Mouse (Mus musculus) heart, postnatal 0 days (tissue): ENCODE data around the gene Zfp747. TPM values are rescaled to one million over a fixed set of nuclear protein-coding genes. Genes with fewer than 3 reads are reported as not detected.

ENCODE experiments used
- ATAC-seq: fragments of 200-750 bp; cut with Nextera tagmentation; 2 replicates; pipeline ENCODE4 v1.8.0; 2017; ENCODE audit warnings: low read depth, moderate number of reproducible peaks, moderate library complexity; ENCODE audit not compliant: insufficient read depth
- DNase-seq: peaks from one replicate; pipeline ENCODE4 v3.0.0-alpha.2; 2016; ENCODE audit warnings: low spot score
- H3K27ac ChIP-seq: fragments of 300-500 bp; sonication (generic); 2 replicates; pipeline ENCODE4 v1.5.1; 2014; ENCODE audit warnings: low read depth, mild to moderate bottlenecking
- H3K27me3 ChIP-seq: fragments of 300-500 bp; sonication (generic); 2 replicates; pipeline ENCODE4 v1.6.1; 2014; ENCODE audit warnings: low read length, mixed read lengths; ENCODE audit not compliant: control insufficient read depth, insufficient read depth
- H3K36me3 ChIP-seq: fragments of 300-500 bp; sonication (generic); replicated peaks from 2 replicates; pipeline ENCODE4 v1.6.1; 2014; ENCODE audit warnings: low read length, mixed read lengths; ENCODE audit not compliant: control insufficient read depth, insufficient read depth
- H3K4me1 ChIP-seq: fragments of 300-500 bp; sonication (generic); 2 replicates; pipeline ENCODE4 v1.6.1; 2014; ENCODE audit warnings: antibody characterized with exemption; ENCODE audit not compliant: control insufficient read depth, insufficient read depth
- H3K4me2 ChIP-seq: fragments of 300-500 bp; sonication (generic); 2 replicates; pipeline ENCODE4 v1.6.1; 2014; ENCODE audit warnings: low read depth, mild to moderate bottlenecking, low read length, moderate library complexity
- H3K4me3 ChIP-seq: fragments of 300-500 bp; sonication (generic); 2 replicates; pipeline ENCODE4 v1.5.1; 2014; ENCODE audit warnings: low read depth, low read length
- H3K9ac ChIP-seq: fragments of 300-500 bp; sonication (generic); replicated peaks from 2 replicates; pipeline ENCODE4 v1.6.1; 2014; ENCODE audit warnings: low read depth, low read length, mixed read lengths
- H3K9me3 ChIP-seq: fragments of 300-500 bp; sonication (generic); replicated peaks from 2 replicates; pipeline ENCODE4 v1.6.1; 2016; ENCODE audit warnings: low read length; ENCODE audit not compliant: control insufficient read depth
- CTCF ChIP-seq: IDR thresholded peaks from 2 replicates; pipeline ENCODE4 v1.5.1; 2016; ENCODE audit warnings: antibody characterized with exemption, control low read depth, low read depth
- EP300 ChIP-seq: IDR thresholded peaks from 2 replicates; pipeline ENCODE4 v1.6.1; 2016; ENCODE audit warnings: antibody characterized with exemption, low read depth
- WGBS: fragments of 180-500 bp; shearing (Covaris S2); extraction: QIAGEN DNeasy Blood & Tissue Kit; methylation state at CpG from one replicate; pipeline ENCODE4 v1.1.7; 2014; 5-methylcytosine and 5-hydroxymethylcytosine counted together
- polyA plus RNA-seq: library from polyadenylated mRNA; unstranded; fragments of >200 nt; fragmentation: Nextera tagmentation; extraction: Ambion mirVana; gene quantifications from 2 replicates; pipeline ENCODE4 v1.2.1, GENCODE M21; 2015
- total RNA-seq: library from RNA; depleted of rRNA; stranded (reverse); fragments of >200 nt; gene quantifications from 2 replicates; pipeline ENCODE4 v1.2.3, GENCODE M21; 2014; ENCODE audit warnings: low replicate concordance

Gene Zfp747
- total and polyA plus RNA-seq, 2 experiments from 2014 or later: 3.0 to 5.8 TPM

GRCm38 (mm10) chr7:127345512-127346325 is 30.1 kb downstream of the Zfp747 start, which contains the start of gene Zfp768:
Zfp768 (minus strand) TSS chr7:127345589.
- H3K36me3 ChIP-seq: peaks cover 26% of the 10 kb centered on the region
- under 1% methylated on average over 60 of the region's 76 CpGs for WGBS
- TF ChIP-seq EP300 (peak; percentile 78; the same call in 1 of the 2 replicates), CTCF (no peak)
- H3K4me2 ChIP-seq: peak within 1 kb of the TSS; percentile 68
- peak; percentile 95 for DNase-seq
- peaks cover 28% of the 10 kb centered on the region for H3K4me1 ChIP-seq
- H3K9me3 ChIP-seq: no peaks in the 10 kb centered on the region
- peak; percentile 93 for ATAC-seq
- H3K4me3 ChIP-seq: peak within 1 kb of the TSS; percentile 85
- H3K27me3 ChIP-seq: no peaks in the 10 kb centered on the region
- peak within 1 kb of the TSS; percentile 92 for H3K9ac ChIP-seq
- peak within 1 kb of the TSS; percentile 99 for H3K27ac ChIP-seq

DNA sequence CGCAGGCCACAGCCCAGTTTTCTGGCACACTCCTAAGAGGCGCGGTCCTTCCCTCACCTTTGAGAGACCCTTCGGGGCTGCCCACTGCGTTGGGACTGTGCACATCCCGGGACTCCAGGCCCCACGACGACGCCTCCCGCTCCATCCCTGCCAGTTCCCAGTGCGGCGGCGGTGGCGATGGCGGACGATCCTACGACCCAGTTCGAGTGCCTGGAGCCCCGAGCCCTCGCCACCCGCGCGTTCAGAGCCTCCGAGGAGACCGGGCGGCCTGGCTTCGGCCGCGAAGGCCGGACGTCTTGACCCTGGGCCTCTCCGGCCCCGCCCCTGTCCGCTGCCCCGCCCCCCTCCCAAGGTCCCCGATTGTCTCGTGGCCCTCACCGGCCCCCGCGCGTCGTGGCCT is 30.8 kb downstream of the Zfp747 start:
- H3K27me3 ChIP-seq: no peaks in the 10 kb centered on the region
- H3K9me3 ChIP-seq: no peaks in the 10 kb centered on the region
- H3K36me3 ChIP-seq: peaks cover 26% of the 10 kb centered on the region
- H3K4me2 ChIP-seq: peak overlapping the region; percentile 68
- peaks cover 28% of the 10 kb centered on the region for H3K4me1 ChIP-seq
- DNase-seq (peak; percentile 27), ATAC-seq (peak; percentile 49)
- H3K4me3 ChIP-seq: peak overlapping the region; percentile 85
- H3K27ac ChIP-seq: peak overlapping the region; percentile 99
- TF ChIP-seq EP300 (no peak), CTCF (no peak)
- peak overlapping the region; percentile 92 for H3K9ac ChIP-seq
- WGBS: under 1% methylated on average over 42 of the region's 42 CpGs

DNA sequence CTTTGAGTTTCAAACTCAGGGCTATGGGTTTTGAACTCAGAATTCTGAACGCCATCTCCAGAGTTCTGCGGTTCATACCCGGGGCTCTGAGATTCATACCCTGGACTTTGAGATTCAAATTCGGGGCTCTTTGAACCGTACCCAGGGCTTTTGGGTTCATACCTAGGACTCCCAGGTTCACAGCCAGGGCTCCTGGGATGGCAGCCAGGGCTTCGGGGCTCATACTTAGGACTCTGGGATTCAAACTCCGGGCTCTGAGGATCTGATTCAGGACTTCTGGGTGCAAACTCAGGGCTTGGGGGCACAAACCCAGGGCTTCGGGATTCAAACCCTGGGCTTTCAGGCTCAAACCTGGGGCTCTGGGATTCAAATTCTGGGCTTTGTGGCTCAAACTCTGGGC is 31.5 kb downstream of the Zfp747 start:
- Histone ChIP-seq H3K36me3 (peaks cover 26% of the 10 kb centered on the region), H3K4me1 (peaks cover 28% of the 10 kb centered on the region), H3K9ac (peak overlapping the region; percentile 92), H3K9me3 (no peaks in the 10 kb centered on the region), H3K27ac (peak overlapping the region; percentile 99; the same call in 1 of the 2 replicates), H3K4me2 (peak overlapping the region; percentile 68), H3K27me3 (no peaks in the 10 kb centered on the region), H3K4me3 (peak overlapping the region; percentile 85)
- WGBS: 86% methylated on average over 8 of the region's 8 CpGs
- TF ChIP-seq CTCF (no peak), EP300 (no peak)
- DNase-seq (no peak), ATAC-seq (no peak)

DNA sequence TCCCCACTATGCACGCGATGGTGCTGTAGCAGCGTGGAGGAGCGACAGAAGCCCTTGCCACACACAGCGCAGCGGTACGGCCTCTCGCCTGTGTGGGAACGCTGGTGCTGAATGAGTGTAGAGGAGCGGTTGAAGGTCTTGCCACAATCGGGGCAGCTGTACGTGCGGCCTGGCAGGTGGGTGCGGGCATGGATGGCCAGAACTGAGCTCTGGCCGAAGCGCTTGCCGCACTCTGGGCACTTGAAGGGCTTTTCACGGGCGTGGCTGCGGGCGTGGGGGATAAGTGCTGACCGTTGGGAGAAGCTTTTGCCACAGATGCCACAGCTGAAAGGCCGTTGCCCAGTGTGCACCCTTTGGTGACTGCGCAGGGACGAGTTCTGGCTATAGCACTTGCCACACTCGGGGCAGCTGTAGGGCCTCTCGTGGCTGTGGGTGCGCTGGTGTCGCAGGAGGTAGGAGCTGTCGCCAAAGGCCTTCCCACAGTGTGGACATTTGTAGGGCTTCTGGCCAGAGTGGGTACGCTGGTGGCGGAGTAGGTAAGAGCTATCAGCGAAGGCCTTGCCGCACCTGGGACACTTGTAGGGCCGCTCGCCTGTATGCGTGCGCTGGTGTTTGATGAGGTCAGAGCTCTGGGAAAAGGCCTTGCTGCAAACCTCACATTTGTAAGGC is 32.4 kb downstream of the Zfp747 start:
- Histone ChIP-seq H3K4me3 (no peak overlapping the region), H3K4me2 (no peak overlapping the region), H3K27me3 (no peaks in the 10 kb centered on the region), H3K4me1 (peaks cover 28% of the 10 kb centered on the region), H3K9me3 (no peaks in the 10 kb centered on the region), H3K9ac (no peak overlapping the region), H3K36me3 (peaks cover 26% of the 10 kb centered on the region), H3K27ac (no peak overlapping the region)
- ATAC-seq: no peak
- DNase-seq: no peak
- WGBS: 87% methylated on average over 38 of the region's 38 CpGs
- no peak for TF ChIP-seq EP300
- TF ChIP-seq CTCF: no peak

DNA sequence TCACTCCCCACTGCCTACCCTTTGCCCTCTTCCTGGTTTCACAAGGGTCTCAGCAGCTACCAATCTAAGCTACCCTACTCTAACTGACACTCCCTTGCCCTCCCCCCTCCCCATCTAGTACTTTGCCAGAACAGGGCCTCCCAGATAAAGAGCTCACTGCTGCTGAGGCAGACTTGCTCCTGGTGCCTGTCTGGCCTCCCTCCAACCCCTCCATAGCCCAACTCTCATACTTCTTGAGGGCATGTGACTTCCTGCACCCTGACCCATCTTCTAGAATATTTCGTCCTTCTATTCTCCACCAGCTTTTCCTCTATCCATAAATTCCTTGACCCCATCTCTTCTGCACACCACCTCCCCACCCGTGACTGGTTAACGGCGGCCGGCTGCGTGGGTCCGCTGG is 33.0 kb downstream of the Zfp747 start:
- H3K4me2 ChIP-seq: no peak overlapping the region
- H3K27ac ChIP-seq: peak overlapping the region; percentile 13; the same call in 1 of the 2 replicates
- H3K4me1 ChIP-seq: peaks cover 28% of the 10 kb centered on the region
- no peaks in the 10 kb centered on the region for H3K9me3 ChIP-seq
- no peak overlapping the region for H3K4me3 ChIP-seq
- DNase-seq (no peak), ATAC-seq (no peak)
- peaks cover 26% of the 10 kb centered on the region for H3K36me3 ChIP-seq
- WGBS: 86% methylated on average over 7 of the region's 7 CpGs
- H3K9ac ChIP-seq: no peak overlapping the region
- H3K27me3 ChIP-seq: no peaks in the 10 kb centered on the region
- TF ChIP-seq CTCF (no peak), EP300 (no peak)
